Mouse (Mus musculus) lung, postnatal 25 days (tissue): ENCODE data around the gene Itga5.

Experiments
- DNase-seq: peaks from one replicate; pipeline ENCODE4 v3.0.0; 2022; ENCODE audit warnings: low spot score

The Itga5 gene

DNA sequence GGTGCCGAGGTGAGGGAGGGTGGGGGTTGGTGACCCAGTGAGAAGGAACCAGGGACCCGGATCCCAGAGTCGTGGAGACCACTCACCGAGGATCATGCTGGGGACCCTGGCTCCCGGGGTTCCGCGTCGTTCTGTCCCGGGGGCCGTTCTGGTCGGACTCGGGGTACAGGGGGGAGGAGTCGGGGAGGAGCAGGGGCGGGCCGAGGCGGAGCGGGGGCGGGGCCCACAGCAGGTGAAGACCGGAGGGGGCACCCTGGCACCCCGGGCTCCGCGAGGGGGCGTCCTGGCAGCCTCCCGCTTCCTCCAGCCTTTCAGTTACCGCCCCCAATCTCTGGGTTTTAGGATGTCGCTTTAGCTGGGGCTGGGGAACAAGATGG, 26.6 kb downstream of the Itga5 start, which contains the start of gene Zfp385a:
Gene Zfp385a (minus strand): TSS at position 133 of the 377 bp plus-strand sequence.
- no peak for DNase-seq

DNA sequence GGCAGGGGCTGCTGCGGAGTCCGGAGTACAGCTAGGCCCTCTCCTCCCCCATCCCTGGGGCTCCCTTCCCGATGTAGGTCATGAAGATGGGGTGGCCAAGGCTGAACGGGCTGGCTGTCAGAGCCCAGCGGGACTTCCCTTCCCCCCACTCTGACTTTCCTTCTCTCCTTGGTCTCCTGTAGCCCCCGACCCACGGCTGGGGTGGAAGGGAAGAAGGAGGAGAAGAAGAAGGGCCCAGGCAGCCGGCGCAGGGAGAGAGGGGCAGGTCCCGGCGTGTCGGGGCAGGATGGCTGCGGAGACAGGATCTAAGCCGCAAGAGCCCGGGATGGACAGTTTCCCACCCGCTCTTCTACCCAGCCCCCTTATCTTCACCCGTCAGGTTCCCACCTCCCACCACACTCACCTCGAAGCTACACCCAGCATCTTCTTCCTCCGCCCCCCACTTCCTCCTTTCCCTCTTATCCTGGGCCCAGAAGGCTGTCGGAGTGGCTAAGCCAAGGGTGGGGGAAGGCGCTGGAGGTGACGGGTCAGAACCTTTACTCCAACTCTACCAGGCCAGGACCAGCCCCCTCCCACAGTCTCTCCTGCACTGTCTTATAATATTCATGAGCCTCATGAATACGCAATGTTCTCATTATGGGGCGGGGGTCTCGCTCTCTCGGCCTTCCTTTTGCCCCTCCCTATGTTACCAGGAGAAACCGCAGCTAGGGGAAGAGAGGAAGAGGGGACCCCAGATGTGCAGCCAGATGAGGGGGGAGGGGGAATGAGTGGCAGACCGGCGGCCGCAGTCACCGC, 27.2 kb downstream of the Itga5 start:
- no peak for DNase-seq

DNA sequence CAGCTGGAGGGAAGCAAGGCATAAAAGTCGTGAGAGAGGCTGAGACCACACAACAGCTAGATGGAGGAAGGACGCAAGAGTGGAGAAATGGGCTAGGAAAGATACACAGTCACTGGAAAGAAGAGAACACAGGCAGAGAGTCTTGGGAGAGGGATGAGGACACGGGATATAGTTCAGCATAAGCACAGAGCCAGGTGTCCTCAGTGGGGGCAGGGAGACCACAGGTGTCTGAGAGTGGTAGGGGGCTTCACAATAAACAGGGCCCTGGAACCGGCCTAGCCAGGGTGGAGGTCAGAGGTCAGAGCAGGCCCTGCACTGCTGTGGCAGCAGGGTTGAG, 27.8 kb downstream of the Itga5 start:
- no peak for DNase-seq

DNA sequence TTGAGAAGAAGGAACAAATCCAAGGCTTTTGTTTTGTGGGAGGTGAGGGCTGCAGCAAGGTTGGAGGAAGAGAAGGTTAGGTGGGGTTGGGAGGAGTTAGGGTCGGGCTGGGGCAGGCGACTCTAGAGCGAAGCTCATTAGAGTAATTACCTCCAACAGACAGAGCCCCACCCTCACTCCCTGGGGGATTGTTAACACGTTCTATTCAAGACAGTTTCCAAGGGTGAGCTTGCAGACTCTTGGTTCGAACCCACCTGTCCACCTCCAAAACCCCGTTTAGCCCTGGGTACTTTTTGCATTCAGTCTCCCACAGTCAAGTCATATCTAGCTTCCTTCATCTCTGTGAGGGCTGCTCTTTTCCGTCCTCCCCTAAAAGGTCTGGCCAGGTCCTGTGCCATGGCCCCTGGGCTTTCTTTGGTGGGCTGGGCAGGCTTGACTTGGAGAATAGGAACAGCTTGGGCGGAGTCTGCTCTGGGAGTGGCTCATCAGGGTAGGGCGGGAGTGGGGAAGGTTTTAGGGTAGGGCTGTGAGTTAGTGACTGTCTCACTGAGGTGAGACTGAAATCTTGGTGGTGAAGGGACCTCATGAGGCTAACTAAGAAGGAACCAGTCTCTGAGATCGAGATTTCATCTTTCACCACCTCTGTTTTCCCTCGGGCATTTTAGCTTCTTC, 29.4 kb downstream of the Itga5 start:
- DNase-seq, result no peak

DNA sequence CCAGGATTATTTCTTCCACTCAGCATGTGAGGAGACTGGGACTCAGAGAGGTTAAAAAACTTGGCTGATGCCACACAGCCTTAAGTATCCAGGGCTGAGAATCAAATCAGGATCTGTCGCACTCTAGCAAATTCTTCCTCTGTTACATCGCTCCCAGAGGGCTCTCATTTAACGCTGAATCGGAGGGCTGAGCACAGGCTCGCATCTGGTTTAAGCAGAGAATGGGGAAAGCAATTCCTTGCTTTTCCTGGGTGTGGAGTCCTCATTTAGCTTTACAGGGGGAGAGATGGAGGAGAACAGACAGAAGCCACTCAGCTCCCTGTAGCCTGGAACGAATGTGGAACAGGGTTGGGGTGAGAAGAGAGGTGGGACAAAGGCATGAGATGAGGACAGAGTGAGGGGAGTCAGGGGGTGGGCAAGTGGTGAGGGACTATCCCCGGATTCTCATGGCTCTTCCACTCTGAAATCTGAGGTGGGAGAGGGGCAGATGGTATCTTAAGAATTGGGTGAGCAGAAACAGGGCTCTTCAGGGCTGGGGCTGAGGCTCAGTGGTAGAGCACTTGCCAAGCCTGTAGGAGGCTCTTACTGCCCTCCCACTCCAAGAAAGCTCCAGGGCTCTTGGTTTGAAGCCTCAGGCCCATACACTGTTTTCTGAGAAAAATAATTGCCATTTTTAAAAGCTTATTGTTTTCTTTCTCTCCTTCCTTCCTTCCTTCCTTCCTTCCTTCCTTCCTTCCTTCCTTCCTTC, 30.9 kb downstream of the Itga5 start:
- no peak for DNase-seq

DNA sequence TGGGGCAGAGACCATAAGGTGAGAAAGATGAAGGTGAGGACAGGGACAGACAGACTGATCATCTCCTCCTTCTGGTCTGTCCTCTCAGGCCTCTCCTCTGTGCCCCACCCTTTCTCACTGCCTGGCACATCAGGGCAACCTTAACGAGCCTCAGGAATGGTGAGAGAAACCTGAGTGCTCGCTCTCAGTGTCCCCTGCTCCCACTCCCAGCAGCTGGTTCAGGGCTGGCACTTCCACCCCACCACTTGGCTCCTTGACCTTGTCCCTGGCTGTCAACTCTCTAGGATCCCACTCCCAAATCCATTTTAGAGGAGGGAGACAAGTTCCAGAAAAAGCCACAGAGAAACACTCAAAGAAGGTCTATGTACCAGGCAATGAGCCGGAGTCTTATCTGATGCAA, 31.5 kb downstream of the Itga5 start:
- no peak for DNase-seq

DNA sequence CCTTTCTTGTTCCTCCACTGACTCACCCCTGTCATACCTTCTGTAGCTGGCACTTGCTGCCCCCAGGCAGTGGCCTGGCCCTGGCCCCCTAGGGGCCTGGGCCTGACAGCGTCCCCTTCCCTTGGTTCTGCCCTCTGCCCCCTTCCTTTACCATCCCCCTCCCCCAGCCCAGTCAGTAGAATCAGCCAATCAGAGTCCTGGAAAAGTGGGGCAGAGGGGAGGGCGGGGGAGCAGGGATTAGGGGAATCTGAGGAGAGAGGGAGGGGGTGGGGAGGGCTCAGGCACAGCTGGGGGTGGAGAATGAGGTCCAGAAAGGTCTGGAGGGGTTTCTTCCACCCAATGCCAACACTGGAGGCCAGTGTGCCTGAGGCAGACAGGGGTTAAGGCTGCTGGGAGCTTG, 32.4 kb downstream of the Itga5 start:
- no peak for DNase-seq

DNA sequence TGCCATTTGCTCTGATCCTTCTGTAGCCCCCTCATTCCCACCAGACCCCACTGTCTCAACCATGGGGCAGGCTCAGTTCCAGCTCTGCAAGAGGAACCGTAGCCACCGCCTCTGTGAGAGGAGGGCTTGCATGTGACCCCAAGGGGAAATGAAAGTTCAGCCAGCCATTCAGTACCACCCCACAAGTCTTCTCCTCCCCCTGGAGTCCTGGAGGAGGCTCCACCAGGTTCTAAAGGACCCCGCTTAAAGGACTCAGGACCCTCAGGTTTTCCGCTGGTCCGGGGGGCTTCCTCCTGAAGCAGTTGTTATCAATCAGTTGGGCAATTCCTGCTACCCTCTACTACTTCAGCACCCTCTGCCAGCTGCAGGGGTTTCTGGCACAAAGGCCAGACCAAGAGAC, 32.8 kb downstream of the Itga5 start:
- DNase-seq, result peak; percentile 56

DNA sequence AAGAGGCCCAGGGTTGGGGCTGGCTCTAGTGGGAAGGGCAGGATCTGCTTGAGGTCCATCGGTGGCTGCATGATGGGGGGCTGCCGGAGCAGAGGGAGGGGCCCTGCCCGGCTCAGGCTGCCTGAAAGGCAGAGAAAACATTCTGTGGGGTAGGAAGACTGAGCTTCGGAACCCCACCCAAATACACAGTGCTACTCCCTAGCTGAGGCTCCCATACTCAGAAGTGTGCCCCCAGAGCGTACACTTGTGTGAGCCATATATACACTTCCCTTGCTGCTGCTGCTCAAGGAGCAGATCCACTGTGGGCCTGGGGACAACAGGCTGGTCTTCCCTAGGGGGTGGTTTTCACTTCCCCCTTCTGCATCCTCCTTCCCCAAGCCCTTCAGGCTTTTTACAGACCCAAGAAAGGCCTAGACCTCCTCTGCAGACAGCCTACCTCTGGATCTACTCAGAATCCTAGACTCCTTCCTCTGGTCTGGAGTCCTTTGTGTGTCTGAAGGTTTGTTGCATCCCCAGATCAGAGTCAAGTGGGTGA, 33.4 kb downstream of the Itga5 start:
- peak; percentile 29 for DNase-seq

DNA sequence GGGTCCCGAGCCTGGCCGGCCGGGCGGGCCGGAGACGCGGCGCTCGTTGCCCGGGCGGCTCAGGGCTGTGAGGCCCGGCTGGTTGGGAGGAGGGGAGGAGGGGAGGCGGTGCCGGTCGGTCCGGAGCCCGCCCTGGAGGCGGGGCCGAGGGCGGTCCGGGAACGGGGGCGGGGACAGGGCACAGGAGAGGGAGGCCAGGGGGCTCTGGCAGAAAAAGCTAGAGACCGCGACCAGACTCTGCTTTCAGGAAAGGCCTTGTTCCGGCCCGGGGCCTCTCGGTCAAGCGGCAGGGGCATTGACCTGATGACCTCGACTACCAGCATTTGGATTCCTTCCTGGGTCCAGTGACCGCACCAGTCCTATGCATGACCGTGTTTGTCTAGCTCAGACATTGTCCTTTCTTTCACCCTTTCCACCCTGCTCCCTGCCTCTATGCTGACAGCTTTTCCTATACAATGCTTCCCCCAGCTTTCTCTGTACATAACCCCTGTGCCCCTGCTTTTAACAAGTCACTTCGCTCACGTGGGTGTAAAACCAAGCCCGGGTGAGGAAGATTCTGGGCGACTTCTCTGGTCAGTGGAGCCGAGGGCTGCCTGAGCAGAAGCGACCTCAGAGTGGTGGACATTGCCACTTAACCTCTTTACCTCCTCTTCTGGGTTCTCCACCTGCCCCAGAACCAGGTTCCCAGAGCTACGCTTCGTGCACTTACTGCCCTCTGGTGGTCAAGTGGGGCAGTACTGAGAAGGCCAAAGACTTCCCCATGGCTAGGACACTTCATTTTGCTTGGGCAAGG, 42.9 kb downstream of the Itga5 start:
- peak; percentile 86 for DNase-seq

DNA sequence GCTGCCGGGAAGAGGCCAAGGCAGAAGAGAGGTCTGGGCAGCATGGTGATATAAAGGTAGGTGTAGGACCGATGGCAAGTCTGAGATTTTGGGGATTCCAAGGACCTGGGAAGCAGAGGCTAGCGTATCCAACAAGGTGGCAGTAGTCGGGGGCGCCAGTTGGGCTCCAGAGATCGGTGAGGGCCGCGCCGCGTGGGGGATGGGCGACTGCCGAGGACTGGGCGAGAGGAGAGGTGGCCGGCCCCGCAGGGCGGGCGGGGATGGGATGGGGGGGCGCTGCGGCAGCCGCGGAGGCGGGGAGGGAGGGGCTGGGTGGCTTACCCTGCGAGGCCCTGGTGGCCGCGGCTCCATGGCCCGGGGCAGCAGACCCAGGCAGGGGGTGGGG, 43.5 kb downstream of the Itga5 start:
- peak; percentile 21 for DNase-seq

DNA sequence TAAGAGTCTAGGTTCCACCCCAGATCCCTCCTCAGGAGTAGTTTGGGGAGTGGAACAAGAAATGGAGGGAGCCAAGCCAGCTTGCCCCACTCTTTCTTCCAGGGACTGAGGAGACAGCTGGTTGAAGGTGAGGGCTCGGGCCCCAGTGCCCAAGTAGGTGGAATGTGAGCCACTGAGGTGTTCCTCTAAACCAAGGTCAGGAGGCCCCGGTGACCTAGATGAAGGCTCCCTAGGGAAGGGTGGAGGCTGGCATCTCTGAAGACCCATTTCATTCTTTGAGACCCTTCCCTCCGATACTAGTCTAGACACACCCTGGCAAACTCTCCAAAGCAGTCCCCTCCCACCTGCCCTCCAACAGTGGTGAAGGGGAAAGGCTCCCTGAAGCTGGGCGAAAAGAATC, 44.2 kb downstream of the Itga5 start:
- DNase-seq, result no peak

DNA sequence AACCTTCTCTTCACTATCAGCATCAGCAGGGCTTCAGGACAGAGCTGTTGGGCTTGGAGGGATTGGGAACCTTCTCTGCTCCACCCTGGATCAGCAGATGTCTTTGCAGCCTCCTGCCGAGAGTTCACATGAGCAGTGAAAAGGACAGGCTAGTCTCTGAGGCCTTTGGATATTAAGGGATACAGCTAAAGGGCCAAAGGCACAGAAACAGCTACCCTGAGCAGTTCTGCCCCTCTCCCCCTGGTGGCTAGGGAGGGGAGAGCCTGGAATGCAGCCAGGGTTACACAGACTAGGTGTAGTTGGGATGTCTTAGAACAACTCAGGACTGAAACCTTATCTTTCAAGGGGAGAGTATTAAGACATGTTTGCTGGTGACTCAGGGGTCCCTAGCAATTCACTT, 45.5 kb downstream of the Itga5 start:
- DNase-seq, result no peak

DNA sequence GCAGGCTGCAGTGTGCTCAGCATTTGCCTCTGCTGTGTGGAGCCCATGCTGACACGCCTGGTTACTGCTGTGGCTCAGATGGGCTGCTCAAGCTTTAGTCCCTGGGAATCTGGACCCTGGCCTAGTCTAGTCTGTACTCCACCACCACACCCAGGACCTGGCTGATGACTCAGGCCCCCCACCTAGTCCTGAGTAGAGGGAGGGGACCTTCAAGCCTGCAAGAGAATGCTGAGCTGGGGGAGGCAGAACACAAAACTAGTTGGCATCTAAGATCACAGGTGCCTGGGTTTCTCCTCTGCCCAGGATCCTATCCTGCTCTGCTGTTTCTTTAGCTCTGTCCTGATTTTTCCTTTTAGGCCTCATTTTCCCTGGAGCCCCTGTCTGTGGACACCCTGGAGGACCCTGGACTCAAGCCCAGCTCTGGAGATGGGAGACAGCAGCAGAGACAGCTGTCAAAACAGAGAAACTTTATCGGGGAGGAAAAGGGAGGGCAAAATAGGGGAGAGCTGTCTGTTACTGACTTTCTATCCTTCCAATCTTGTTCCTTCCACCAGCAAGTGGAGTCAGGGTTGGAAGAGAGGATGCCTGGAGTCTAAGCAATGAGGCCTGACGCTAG, 48.3 kb downstream of the Itga5 start:
- DNase-seq, result no peak

DNA sequence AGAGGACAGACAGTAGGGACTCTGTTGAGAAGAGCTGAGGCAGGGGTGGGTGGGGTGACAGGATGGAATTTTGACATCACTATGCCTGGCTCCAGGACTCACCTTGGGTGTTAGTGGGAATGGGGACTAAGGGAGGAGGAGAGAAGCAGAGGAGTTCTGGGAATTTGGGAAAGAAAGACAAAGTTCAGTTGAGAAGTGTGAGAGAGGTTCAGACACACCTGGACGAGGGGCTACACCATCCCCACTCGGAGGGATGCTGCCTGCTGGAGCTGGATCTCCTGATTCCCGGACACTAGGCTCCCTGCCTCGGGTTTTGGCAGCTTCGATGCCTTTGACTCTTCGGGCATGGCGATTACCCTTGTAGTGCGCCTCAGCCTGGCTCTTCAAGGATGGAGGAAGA, 48.8 kb downstream of the Itga5 start:
- no peak for DNase-seq

DNA sequence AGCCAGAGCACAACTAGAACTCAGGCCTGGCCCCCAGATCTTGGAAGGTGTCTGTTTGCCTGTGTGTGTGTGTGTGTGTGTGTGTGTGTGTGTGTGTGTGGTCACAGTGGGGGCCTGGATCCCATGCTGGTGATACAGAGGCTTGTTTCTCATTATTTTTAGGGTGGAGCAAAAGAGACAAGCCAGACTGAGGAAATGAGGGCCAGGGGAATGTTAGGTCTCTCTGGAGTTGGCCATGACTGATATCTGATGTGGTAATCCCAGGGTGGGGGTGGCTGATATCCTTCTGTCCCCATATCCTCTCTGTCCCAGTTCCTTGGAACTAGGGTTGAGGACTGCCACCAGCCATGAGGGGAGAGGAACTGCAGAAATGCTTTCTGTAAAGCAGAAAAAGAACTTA, 49.4 kb downstream of the Itga5 start:
- DNase-seq, result no peak

DNA sequence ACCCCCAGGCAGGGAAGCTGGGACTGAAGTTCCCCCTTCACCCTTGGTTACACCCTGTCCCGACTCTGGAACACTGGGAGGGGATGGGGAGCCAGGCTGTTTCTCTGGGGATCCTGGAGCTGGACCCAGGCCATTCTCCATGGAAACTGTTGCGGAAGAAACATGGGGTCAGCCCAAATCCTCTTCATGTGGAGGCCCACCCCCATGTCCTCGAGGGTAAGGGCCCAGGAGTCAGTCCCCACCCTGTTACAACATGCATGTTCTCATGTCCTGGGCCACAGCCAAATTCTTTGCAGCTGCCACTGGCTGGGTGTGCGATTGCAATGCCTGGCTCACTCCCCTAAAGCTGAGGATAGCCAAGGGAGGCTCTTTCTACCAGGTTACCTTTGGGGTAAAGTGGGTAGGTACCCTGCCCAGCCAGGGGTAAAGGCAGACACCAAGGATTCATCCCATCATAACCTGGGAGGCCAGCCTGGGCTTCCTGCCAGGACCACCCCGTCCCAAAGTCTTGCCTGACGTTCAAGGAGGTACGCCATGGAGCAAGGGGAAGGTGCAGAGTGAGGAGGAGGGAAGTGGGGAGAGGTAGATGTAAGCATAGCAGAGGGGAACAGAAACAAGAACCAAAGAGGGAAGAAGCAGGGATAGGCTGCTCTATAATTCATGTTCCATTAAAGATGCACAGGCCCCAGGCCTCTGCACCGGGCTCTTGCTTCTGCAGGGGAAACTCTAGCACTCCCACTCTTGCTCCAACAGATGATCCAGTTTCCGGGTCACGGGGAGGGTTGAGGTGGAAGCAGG, 50.4 kb downstream of the Itga5 start:
- peak; percentile 20 for DNase-seq

DNA sequence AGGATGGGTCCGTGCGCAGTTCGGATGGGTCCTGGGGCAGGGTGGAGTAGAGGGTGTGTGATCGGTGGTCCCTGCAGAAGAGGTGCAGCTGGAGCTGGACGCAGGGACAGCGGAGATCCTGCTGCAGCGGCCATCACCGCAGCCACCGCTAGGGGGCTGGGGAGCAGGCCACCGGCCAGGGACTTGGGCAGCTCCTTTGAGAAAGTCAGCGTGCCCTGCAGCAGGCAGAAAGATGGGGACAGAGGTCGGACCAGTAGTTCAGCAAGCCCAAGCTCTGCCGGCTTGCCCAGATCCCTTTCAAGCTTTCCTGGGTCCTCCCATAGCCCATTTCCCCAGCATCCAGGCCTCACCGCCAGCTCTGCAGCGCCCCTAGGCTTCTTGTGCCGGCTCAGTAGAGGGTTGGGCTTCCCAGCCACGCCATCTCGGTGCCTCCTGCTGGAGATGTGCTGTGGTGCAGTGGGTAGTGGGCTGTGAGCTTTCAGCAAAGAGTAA, 51.5 kb downstream of the Itga5 start:
- peak; percentile 62 for DNase-seq

DNA sequence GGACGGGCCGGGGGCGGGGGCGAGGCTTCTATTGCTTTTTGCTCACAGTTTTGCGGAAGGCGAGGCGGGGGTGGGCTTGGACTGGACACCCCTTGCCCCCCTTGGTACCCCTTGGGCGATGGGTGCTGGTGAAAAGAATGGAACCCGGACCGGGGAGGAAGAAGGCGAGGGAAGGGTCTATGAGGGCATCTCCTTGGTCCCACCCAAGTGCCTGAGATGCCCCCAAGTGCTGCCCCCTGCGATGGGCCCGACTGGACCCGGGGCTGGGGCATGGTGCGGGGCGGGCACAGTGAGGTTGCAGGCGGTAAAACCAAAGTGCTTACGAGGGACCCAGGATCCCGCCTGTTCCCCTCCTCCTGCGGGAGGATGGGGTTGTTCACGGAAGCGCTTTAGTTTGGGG, 52.4 kb downstream of the Itga5 start:
- DNase-seq, result no peak

DNA sequence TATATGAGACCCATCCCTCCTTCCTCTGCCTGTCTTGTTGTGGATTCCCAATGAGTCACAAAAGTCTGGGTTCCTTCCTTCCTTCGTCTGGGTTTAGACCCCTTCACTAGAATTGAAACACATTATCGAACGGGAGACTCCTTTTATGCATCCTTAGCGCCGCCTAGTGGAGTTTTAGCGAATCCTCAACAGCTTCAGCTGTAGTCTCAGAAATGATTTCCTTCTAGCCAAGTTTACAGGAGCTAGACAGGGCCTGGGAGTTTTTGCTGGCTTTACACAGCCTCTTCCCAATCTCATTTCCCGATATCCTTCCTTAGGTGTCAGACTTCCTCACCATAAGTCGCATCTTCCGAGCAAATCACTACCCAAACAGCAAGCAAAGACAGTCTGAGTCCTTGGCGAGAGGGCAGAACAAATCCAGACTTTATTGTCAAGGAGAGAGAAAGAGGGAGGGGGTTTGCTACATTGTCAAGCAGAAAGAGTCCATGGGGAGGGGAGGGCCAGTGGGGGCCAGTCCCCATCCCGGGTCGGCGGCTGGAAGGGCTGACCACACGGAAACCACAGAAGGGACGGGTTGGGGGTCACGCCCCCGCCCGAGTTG, 53.0 kb downstream of the Itga5 start:
- DNase-seq, result peak; percentile 71
